Mouse (Mus musculus) c-Kit-negative CD71-positive TER-119-positive erythroid progenitor cells, embryonic 14.5 days (primary cell): ENCODE measurements at regions not wholly inside any gene's neighbourhood (a gene's known extent, or its start where the extent isn't known, plus 50 kb on each side); places are given as distances from the start of the nearest gene placed in this dataset.
"Not testable (repeated sequence)": the region's sequence is repeated elsewhere in the genome, so short reads cannot be mapped to it uniquely, and the experiment has no call there.

Source experiments
- DNase-seq: peaks from one replicate; pipeline ENCODE4 v3.0.0-alpha.2; 2013; ENCODE audit warnings: low read depth, low spot score

DNA sequence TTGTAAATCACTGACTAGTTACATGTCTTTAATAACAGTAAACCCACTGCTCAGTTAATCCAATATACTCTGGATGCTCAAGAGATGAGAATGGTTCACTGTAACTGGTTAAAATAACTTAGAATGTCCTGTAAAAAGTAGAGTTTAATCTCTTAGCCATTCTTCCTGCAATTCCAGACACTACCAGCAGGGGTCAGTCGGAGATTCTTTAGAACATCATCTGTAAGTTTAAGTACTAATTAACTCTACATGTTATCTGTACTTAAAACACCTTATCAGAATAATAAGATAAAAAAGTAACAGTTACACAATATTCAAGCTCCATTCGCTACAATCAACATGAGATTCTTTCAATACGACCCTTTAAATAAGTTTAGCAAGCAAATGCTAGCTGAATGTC, 58.7 kb upstream of the Olig3 start:
- peak; percentile 17 for DNase-seq

DNA sequence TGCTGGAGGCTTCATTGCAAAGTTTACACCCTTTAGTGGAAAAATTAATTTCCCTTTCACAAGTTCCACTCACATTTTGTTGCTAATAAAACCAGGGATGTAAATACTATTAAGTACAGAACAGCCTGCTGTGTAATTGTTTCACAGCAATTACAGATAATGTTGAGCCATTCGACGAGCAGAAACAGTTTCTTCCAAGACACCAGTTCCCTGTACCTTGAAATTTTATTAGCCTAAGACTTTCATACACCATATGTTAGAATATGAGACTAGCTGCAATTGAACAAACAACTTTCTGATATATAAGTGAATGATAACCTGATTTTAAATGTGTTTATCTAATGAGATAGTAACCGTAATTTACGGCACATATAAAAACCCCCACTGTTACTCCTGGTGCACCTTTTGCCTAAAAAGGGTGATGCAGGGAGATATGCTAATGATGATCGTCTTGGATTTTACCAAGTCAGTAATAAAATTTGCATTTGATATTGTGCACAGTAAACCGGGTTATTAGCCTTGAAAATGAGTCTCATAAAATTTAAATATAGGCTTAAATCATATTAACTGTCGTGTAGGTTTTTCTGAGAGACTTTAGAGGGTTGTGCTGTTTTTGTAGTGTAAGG, 60.8 kb upstream of the Olig3 start:
- no peak for DNase-seq

- no peak for DNase-seq
Observed at GRCm38 (mm10) chr10:19291474-19291873, 64.9 kb upstream of the Olig3 start.

DNA sequence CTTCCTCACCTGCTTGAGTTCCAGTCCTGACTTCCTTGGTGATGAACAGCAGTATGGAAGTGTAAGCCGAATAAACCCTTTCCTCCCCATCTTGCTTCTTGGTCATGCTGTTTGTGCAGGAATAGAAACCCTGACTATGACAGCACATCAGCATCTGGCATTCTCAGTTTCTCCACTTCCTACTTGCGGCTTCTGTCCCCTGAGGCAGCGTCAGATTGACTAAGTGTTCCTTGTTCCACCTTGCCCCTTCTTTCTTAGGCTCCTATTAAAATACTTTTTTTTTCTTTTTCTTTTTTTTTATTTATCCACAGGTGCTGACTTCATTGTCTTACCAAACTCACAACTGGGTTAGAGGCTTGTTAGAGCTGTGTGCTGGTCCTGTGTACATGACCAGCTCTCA, 65.3 kb upstream of the Olig3 start:
- not testable (repeated sequence) for DNase-seq

DNA sequence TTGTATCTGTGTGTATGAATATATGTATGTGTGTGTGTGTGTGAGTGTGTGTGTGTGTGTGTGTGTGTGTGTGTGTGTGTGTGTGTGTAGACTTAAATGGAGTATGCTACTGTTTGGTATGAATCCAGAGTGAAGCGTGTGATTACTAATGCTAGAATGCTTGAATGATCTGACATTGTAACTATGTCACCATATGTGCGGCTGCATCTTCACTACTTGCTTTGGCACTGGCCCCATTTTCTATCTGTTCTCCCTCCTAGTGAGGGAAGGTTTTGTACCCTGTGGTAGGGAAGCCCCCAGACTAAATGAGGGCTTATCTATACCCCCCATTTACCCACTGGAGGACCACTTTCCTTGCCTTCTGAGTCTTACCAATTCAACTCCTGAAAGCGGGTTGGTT, 74.2 kb upstream of the Olig3 start:
- DNase-seq, result no peak

DNA sequence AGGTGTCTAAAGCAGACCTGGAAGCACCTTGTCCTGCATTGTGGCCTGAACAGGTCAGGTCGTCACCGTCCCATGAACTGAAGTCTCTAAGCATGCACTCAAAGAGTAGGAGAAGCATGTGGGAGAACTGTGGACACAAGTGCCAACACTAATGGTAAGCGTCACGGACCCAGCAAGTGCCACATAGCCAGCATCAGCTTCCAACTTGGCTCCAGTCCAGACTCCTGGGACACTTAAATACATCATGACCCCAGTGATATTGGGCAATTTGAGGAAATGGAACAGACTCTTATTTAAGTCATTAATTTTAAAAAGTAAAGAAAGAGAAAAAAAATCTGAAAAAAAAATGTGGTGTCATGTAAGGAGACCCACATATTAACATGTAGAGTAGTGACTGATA, 75.3 kb upstream of the Olig3 start:
- DNase-seq, result no peak

GRCm38 (mm10) chr10:19278189-19278842, 78.0 kb upstream of the Olig3 start:
- DNase-seq, result no peak

- DNase-seq, result no peak
Observed at GRCm38 (mm10) chr10:19277103-19277827, 79.1 kb upstream of the Olig3 start.

GRCm38 (mm10) chr10:19274985-19275384, 81.3 kb upstream of the Olig3 start:
- no peak for DNase-seq

- no peak for DNase-seq
Observed at GRCm38 (mm10) chr10:19269418-19269817, 86.9 kb upstream of the Olig3 start.

DNA sequence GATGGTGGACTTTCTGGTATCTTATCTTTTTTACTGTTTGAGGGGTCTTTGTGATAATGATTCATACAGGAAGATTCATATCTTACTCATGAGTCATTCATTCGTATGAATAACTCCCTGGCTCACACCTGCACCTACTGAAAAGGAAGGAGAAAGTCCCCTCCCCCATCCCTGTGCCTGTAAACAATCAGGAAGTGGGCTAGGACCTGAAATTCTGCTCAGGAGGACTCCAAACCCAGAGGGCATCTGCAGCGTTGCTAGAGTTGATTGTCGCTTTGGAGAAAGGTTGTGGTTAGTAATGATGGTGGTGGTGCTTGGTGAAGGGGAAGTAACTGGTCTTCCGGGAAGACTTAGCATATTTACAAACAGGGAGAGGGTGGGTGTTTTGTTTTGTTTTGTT, 88.3 kb upstream of the Olig3 start:
- no peak for DNase-seq

DNA sequence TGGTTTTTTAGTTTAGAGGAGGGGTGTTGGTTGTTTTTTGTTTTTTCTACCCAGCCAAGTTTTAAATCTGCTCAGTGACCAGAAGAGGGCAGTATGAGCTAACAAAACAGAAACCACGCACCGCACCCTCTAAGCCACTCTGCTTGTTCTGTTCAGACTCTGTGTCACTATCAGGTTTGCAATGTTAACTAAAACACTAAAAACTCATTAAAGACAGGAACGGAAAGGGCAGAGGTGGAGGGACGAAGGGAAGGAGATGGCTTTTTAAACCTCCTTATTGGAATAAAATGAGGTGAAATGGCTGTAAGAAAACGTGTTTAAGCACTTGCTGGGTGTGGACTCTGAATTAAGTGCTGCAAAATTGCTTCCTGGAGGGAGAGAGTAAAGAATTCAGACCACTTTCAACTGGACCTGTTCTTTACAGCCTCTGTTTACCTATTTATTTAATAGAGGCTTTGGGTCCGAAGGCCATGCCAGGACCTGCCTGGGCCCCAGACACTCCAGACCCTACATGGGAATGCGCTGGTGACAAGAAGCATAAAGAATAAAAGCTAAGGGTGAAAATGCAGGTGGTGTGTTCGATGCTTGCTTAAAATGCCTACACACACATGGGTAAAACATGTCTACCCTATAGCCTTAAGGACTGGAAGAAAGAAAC, 116.1 kb upstream of the Olig3 start:
- DNase-seq, result no peak

DNA sequence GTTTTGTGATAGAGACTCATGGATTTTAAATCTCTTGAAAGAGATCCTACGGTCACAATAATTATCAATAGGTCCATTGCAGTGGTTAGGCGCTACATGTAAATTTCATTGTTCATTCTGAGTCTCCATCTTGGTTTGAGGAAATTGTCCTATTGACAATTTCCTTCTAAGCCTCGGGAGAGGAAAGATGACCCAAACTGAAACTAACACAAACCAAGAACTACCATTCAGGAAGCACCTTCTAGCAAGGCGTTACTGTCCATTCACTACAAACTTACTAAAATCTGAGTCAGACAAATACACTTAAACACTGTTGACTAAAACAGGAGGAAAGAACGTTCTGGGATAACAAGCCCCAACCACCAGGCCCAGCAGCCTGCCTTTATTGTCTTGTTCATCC, 140.1 kb upstream of the Olig3 start:
- no peak for DNase-seq

GRCm38 (mm10) chr10:19209751-19210150, 146.6 kb upstream of the Olig3 start:
- DNase-seq, result no peak

DNA sequence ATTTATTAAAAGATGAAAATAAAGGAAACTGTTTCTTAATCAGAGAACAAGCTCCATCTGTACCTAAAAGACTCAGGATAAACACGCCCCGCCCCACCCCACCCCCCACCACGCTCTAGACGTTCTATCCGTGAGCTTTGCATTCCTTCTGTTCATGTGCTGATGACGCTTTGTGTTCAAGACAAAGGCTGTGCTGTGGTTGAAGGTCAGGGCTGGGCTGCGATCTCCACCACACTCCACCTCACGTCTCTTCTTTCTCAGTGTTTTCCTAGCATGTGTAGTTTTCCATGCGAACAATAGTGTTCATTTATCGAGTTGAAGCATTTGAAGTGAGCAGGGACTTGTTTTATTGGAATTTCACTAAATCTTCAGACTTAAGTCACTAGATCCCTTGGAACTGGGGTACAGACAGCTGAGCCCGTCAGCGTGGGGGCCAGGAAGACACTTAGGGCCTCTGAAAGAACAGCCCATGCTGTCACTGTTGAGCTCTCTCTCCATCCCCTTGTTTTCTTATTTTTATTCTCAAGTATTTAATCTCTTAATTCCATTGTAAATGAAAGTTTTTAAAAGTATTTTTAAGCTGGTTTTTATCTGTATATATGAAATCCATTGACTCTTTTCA, 148.1 kb upstream of the Olig3 start:
- DNase-seq, result no peak

GRCm38 (mm10) chr10:19207505-19207904, 148.8 kb upstream of the Olig3 start:
- DNase-seq, result no peak

GRCm38 (mm10) chr10:19200311-19200710, 156.0 kb upstream of the Olig3 start:
- DNase-seq, result no peak

GRCm38 (mm10) chr10:19195676-19196075, 160.7 kb upstream of the Olig3 start:
- no peak for DNase-seq

- DNase-seq, result no peak
Observed at GRCm38 (mm10) chr10:19194646-19195045, 161.7 kb upstream of the Olig3 start.

GRCm38 (mm10) chr10:19192971-19193758, 163.2 kb upstream of the Olig3 start:
- DNase-seq, result no peak

DNA sequence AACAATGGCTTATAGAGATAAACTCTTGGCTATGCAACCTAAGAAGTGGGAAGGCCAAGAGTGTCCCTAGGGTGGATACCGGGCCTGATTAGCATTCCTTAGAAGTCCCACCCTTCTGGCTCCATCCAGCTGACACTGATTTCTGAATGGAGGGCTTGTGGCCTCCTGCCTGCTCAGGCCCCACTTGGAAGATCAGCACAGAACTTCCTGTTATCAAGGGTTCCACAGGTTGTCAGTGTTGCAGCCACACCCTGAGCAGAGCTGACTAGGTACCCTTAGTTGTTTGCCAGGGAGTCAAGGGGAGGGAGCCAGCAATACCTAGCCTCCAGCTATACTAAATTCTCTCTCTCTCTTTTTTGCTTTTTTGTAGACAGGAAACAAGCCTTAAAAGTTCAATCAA, 164.1 kb upstream of the Olig3 start:
- DNase-seq, result no peak
